Mouse (Mus musculus) forebrain, embryonic 15.5 days (tissue): ENCODE data around the gene Cmip. TPM values are rescaled to one million over a fixed set of nuclear protein-coding genes. Genes with fewer than 3 reads are reported as not detected.

Experiments used
- ATAC-seq: fragments of 200-750 bp; cut with Nextera tagmentation; replicated peaks from 2 replicates; pipeline ENCODE4 v1.8.0; 2017; ENCODE audit warnings: mild to moderate bottlenecking, moderate TSS enrichment, moderate library complexity
- H3K27ac ChIP-seq: fragments of 300-500 bp; sonication (generic); replicated peaks from 2 replicates; pipeline ENCODE4 v1.5.1; 2015; ENCODE audit warnings: mild to moderate bottlenecking, inconsistent platforms
- H3K27me3 ChIP-seq: fragments of 300-500 bp; sonication (generic); 2 replicates; pipeline ENCODE4 v1.6.1; 2015; ENCODE audit warnings: inconsistent platforms
- H3K36me3 ChIP-seq: fragments of 300-500 bp; sonication (generic); 2 replicates; pipeline ENCODE4 v1.6.1; 2015; ENCODE audit warnings: mild to moderate bottlenecking, inconsistent platforms
- H3K4me1 ChIP-seq: fragments of 300-500 bp; sonication (generic); 2 replicates; pipeline ENCODE4 v1.6.1; 2015; ENCODE audit warnings: inconsistent platforms
- H3K4me2 ChIP-seq: fragments of 300-500 bp; sonication (generic); replicated peaks from 2 replicates; pipeline ENCODE4 v1.6.1; 2015; ENCODE audit warnings: mild to moderate bottlenecking, inconsistent platforms
- H3K4me3 ChIP-seq: fragments of 300-500 bp; sonication (generic); 2 replicates; pipeline ENCODE4 v1.5.1; 2015; ENCODE audit warnings: mild to moderate bottlenecking, inconsistent platforms
- H3K9ac ChIP-seq: fragments of 300-500 bp; sonication (generic); replicated peaks from 2 replicates; pipeline ENCODE4 v1.6.1; 2015; ENCODE audit warnings: mild to moderate bottlenecking, inconsistent platforms
- H3K9me3 ChIP-seq: fragments of 300-500 bp; sonication (generic); 2 replicates; pipeline ENCODE4 v1.6.1; 2016; ENCODE audit warnings: inconsistent platforms
- WGBS: fragments of 180-500 bp; shearing (Covaris S2); methylation state at CpG from one replicate; pipeline ENCODE4 v1.1.7; 2015; ENCODE audit warnings: mixed read lengths; 5-methylcytosine and 5-hydroxymethylcytosine counted together
- polyA plus RNA-seq: library from polyadenylated mRNA; unstranded; fragments of >200 nt; fragmentation: Nextera tagmentation; extraction: Ambion mirVana; gene quantifications from 2 replicates; pipeline ENCODE4 v1.2.1, GENCODE M21; 2015

Cmip gene
- polyA plus RNA-seq, 1 experiment from 2014 or later = 83.8 TPM

DNA sequence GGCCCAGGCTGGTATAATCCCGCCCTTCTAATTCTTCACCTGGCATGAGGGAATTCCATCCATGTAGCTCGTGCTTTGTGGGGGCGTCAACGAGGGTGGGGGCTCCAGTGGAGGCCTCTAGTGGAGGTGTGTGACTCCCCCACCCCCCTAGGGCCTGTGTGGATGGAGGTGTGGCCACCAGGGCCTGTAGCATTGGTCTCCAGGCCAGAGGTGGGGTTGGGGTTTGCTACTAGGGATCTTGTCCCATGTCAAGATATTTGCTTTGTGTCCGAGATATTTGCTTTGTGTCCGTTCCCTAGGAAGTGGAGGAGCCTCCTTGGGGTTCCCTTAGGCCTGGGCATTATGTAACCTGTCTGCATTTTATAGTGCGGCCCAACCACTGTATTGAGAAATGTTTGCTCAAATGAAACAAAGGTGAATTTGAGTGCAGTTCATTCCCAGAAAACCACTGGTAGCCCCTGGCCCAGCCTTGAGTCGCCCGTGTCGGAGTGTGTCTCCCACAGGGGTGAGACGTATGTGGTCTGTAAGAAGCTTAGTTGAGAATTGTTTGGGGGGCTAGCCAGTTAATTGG, 2.7 kb downstream of the Cmip start:
- Histone ChIP-seq H3K9me3 (no peaks in the 10 kb centered on the region), H3K36me3 (no peaks in the 10 kb centered on the region), H3K9ac (peak overlapping the region; percentile 79), H3K4me2 (peak overlapping the region; percentile 90), H3K27ac (peak overlapping the region; percentile 91), H3K27me3 (no peaks in the 10 kb centered on the region), H3K4me1 (peaks cover 46% of the 10 kb centered on the region), H3K4me3 (peak overlapping the region; percentile 73)
- ATAC-seq = no peak
- WGBS = 44% methylated on average over 11 of the region's 11 CpGs

DNA sequence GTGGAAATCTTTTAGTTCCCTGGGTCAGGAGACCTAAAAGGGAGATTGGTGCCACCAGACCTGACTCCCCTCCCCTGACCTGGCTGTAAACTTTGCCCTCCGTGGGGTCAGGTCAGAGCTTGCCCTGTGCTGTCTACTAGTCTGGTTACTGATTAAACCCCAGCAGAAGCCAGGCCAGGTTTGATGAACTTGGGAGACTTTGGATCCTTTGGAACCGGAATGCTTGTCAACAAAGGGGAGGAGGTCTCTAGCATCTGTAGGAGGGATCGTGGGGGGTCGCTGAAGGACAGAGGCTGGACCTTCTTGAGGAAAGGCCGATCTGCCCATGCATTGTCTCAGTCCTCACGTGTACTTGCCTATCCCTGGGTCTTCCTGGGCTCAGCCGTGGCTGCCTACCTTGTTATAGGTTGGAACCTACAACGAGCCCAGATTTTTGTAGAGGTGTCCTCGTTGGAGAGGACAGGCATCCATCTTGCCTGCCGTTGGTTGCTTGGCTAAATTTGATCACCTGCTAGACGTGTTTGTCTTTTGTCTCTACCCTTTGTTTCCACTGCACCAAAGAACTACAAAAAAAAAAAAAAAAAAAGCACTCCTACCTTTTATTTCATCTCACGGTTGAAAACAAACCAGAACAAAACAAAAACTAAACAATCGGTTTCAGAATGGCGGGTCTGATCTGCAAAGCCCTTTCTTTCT, 3.5 kb downstream of the Cmip start:
- 10% methylated on average over 14 of the region's 14 CpGs for WGBS
- no peaks in the 10 kb centered on the region for H3K27me3 ChIP-seq

DNA sequence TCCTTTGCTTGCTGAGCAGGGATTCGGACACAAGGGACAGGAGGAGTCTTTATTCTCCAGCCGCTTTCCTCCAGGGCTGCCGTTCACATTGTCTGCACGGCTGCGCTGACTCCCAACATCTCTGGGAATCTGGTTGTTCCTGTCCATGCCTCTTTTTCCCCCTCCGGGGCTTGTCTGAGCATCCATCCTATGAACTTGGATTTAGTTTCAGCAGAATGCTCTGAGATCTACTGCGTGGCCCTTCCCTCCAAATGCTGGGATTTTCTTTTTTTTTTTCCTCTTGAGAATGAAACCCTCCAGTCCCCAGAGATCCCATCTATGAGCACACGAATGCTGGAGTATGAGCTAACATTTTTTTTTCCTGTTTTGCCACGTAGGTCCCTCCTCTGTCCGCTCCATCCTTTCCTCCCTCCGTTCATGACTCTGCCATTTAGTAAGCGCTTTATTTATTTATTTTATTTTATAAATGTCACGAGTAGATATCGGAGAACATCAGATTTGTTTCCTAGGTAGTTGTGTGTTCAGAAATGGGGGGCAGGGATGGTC, 4.1 kb downstream of the Cmip start:
- no peaks in the 10 kb centered on the region for H3K27me3 ChIP-seq
- peak overlapping the region; percentile 79 for H3K9ac ChIP-seq
- peaks cover 46% of the 10 kb centered on the region for H3K4me1 ChIP-seq
- peak overlapping the region; percentile 73 for H3K4me3 ChIP-seq
- H3K9me3 ChIP-seq = no peaks in the 10 kb centered on the region
- peak overlapping the region; percentile 91 for H3K27ac ChIP-seq
- no peak for ATAC-seq
- H3K36me3 ChIP-seq = no peaks in the 10 kb centered on the region
- 20% methylated on average over 14 of the region's 14 CpGs for WGBS
- peak overlapping the region; percentile 90 for H3K4me2 ChIP-seq

More for the DNA sequence above, 3.5 kb downstream of the Cmip start:
- H3K4me2 ChIP-seq = peak overlapping the region; percentile 90
- no peaks in the 10 kb centered on the region for H3K36me3 ChIP-seq
- peak overlapping the region; percentile 79 for H3K9ac ChIP-seq
- ATAC-seq = no peak
- H3K27ac ChIP-seq = peak overlapping the region; percentile 91
- H3K4me1 ChIP-seq = peaks cover 46% of the 10 kb centered on the region
- H3K9me3 ChIP-seq = no peaks in the 10 kb centered on the region
- peak overlapping the region; percentile 73 for H3K4me3 ChIP-seq

DNA sequence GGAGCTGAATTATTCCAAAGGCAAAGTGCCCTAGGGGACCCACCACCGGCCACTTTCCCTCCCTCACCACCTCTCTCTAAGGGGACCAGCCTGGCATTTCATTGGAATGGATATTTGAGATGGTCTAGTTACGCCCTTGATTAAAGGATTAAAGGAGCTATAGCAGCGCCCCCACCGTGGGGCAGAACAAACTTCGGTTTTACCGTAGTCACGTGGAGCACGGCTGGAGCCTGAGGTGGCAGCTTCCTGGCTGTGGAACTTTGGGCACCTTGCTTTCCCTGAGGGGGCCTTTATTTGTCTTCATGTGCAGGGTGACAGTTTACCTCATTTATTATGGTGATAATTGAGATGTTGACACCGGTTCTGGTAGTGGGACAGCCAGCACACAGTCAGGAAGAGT, 4.8 kb downstream of the Cmip start:
- peaks cover 49% of the 10 kb centered on the region for H3K4me1 ChIP-seq
- 20% methylated on average over 9 of the region's 9 CpGs for WGBS
- peak overlapping the region; percentile 79; the same call in 1 of the 2 replicates for H3K9ac ChIP-seq

DNA sequence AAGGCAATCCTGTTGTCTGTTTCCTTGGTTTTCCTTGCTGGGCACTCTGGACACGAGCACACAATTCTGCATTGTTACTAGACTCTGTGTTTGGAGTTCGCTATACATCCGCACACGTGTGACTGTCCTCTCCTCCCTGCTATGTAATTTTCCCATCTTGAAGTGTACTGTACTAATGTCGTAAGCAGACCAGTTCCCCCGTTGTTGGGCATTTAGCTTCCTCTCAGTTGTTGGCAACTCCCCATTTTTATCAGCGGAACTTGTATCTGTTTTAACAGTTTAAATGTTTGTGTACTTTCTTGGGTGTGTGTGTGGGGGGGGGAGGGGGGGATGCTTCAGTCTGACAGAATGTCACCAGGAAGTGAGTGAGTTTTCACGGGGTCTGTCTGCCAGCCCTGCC, 5.8 kb downstream of the Cmip start:
- no peaks in the 10 kb centered on the region for H3K27me3 ChIP-seq
- ATAC-seq = no peak
- no peak overlapping the region for H3K9ac ChIP-seq
- no peak overlapping the region for H3K27ac ChIP-seq
- H3K4me1 ChIP-seq = peaks cover 52% of the 10 kb centered on the region
- WGBS = 57% methylated on average over 8 of the region's 8 CpGs
- no peak overlapping the region for H3K4me2 ChIP-seq
- H3K9me3 ChIP-seq = no peaks in the 10 kb centered on the region
- H3K36me3 ChIP-seq = no peaks in the 10 kb centered on the region
- H3K4me3 ChIP-seq = no peak overlapping the region

More for the DNA sequence above, 4.8 kb downstream of the Cmip start:
- Histone ChIP-seq H3K27me3 (no peaks in the 10 kb centered on the region), H3K27ac (0 out of 2 replicates have a peak overlapping the region, but pooled peaks have one; percentile 91), H3K4me3 (peak overlapping the region; percentile 73), H3K9me3 (no peaks in the 10 kb centered on the region), H3K4me2 (peak overlapping the region; percentile 90), H3K36me3 (no peaks in the 10 kb centered on the region)
- no peak for ATAC-seq

DNA sequence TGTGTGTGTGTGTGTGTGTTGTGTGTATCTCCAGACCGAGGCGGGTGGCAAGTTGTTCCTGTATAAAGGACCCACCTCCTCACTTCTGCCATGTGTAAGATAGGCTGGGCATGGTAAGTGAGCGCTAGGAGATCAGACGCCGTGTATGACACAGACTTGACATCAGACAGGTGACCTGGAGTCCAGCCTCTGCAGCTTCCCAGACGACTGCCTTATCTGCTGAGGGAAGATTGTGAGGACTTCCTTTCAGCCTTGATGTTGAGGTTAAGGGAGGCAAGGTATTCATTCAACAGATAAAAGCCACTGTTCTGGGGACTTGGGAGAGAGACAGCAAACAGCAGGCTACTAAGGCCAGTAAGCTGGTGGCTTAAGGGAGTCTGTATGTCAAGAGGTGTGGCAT, 6.6 kb downstream of the Cmip start:
- H3K27ac ChIP-seq = no peak overlapping the region
- H3K27me3 ChIP-seq = no peaks in the 10 kb centered on the region
- no peaks in the 10 kb centered on the region for H3K36me3 ChIP-seq
- H3K4me3 ChIP-seq = no peak overlapping the region
- 59% methylated on average over 6 of the region's 6 CpGs for WGBS
- H3K9ac ChIP-seq = no peak overlapping the region
- H3K4me2 ChIP-seq = no peak overlapping the region
- ATAC-seq = no peak
- no peaks in the 10 kb centered on the region for H3K9me3 ChIP-seq
- H3K4me1 ChIP-seq = peaks cover 53% of the 10 kb centered on the region

DNA sequence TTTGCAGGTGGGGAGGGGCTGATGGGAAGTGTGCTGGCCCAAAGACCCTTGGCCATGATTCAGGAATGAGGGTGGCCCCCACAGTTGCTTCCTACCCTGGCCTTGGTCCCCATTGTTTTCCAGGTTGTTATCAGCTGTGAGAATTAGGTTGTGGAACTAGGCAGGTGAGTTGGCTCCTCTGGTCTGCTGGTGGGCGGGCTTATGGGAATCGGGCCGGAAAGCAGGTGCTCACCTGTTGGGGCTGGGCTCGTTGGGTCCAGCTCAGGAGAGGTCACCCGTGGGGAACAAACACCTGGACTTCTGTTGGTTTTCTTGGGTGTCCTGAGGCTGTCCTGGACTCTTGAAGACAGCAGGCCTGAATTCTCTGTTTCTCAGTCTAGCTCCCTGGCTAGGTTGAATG, 8.2 kb downstream of the Cmip start:
- no peak overlapping the region for H3K9ac ChIP-seq
- 92% methylated on average over 5 of the region's 5 CpGs for WGBS
- peaks cover 37% of the 10 kb centered on the region for H3K4me1 ChIP-seq
- H3K4me3 ChIP-seq = no peak overlapping the region
- no peaks in the 10 kb centered on the region for H3K27me3 ChIP-seq
- H3K9me3 ChIP-seq = no peaks in the 10 kb centered on the region
- no peak overlapping the region for H3K27ac ChIP-seq
- H3K36me3 ChIP-seq = no peaks in the 10 kb centered on the region
- ATAC-seq = no peak
- no peak overlapping the region for H3K4me2 ChIP-seq

DNA sequence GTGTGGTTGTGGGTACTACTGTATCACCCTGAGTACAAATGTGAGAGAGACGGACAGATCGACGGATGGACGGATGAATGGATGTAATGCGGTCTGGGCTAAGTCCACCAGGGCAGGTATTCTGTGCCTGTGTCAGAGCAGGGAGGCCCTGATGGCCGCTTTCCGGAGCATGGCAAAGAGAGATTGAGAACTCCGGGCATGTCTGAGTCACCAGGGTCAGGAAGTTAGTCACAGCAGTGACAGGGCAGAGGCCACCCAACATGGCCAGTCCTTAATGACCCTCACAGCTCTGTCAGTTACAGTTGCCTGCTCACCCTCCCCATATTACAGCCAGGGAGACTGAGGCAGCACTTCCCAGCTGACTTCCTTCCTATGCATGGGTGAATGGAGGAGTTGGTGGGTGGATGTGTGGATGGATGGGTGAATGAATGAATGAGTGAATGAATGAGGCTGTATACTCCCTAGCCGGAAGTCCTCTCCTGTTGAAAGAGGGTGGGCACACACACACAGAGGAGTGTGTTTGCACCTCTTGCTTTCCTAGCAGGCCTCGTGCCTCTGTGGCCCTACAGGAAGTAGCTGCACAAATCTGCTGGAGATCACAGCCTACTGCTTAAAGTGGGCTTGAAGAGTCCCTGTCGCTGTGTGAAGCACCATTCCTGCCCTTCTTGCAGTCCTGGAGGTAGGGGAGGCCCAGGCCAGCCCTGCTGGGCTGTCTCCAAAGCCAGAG, 10.7 kb downstream of the Cmip start:
- WGBS = 88% methylated on average over 11 of the region's 11 CpGs
- no peak overlapping the region for H3K9ac ChIP-seq
- no peak overlapping the region for H3K4me2 ChIP-seq
- no peaks in the 10 kb centered on the region for H3K36me3 ChIP-seq
- H3K4me3 ChIP-seq = no peak overlapping the region
- H3K27ac ChIP-seq = no peak overlapping the region
- no peaks in the 10 kb centered on the region for H3K27me3 ChIP-seq
- no peaks in the 10 kb centered on the region for H3K9me3 ChIP-seq
- ATAC-seq = no peak
- H3K4me1 ChIP-seq = peaks cover 14% of the 10 kb centered on the region

DNA sequence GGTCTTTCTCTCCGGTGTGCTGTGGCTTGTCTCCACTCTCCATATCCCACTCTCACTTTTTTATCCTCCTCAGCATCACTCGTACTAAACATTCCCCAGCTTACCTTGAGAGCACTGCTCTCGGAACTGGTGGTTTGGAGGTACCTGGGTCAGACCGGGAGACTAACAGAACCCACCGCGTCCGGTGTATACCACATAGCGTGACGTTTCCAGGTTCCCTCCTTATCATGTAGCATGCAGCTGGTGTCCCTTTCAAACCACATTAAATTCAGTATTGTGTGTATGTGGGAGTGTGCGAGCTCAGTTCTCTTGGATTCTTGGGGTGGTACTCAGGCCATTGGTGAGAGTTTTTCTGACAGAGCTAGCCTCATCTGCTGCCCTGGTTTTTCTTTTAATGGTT, 21.4 kb downstream of the Cmip start:
- peaks cover 36% of the 10 kb centered on the region for H3K4me1 ChIP-seq
- no peaks in the 10 kb centered on the region for H3K9me3 ChIP-seq
- H3K4me3 ChIP-seq = no peak overlapping the region
- H3K9ac ChIP-seq = no peak overlapping the region
- H3K27me3 ChIP-seq = no peaks in the 10 kb centered on the region
- no peaks in the 10 kb centered on the region for H3K36me3 ChIP-seq
- ATAC-seq = no peak
- WGBS = 75% methylated on average over 10 of the region's 10 CpGs
- H3K4me2 ChIP-seq = peak overlapping the region; percentile 32
- peak overlapping the region; percentile 69 for H3K27ac ChIP-seq

DNA sequence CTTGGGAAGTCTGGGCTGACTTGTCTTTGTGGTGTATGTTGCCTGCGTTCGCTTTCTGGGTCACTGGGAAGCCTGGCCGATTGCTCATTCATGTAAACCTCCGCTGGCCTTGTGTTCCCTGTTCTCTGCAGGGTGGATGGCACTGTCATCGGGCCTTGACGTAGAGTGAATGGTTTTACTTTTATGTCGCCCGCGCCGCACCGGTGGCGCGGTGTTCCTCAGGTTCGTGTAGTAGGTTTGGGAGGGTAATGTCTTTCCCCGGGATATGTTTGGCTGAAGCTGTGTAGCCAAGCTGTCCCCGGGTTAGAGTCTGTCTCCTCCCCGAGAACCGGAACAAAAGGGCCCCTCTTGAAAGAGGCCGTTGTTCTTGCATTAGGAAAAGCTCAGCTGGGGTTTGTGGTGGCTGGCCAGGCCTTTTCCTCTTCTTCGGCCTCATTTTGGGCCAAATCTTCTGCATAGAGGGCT, 21.8 kb downstream of the Cmip start:
- Histone ChIP-seq H3K27me3 (no peaks in the 10 kb centered on the region), H3K4me3 (no peak overlapping the region), H3K9ac (peak overlapping the region; percentile 13; the same call in 1 of the 2 replicates), H3K4me2 (peak overlapping the region; percentile 32), H3K4me1 (peaks cover 41% of the 10 kb centered on the region), H3K36me3 (no peaks in the 10 kb centered on the region), H3K9me3 (no peaks in the 10 kb centered on the region), H3K27ac (peak overlapping the region; percentile 69)
- ATAC-seq = 0 out of 2 replicates have a peak, but pooled peaks have one; percentile 5
- 11% methylated on average over 20 of the region's 20 CpGs for WGBS

DNA sequence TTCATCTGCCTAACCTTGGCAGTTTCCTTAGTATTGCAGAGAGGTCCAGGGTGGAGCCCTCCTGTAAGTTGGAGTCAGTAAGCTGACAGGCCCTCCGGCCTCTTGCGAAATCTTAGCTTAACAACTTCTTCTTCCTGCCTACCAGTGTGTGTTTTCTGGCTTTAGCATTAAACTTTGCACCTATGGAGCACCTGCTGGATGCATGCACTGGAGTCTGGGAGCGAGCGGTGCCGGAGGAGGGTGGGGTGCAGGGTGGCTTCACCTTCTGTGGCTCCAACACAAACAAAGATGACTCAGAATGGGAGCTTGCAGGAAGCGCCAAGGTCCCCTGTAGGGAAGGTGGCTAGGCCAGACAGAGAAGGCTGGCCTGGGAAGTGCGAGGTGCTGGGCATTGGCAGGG, 23.6 kb downstream of the Cmip start:
- Histone ChIP-seq H3K4me2 (no peak overlapping the region), H3K9me3 (no peaks in the 10 kb centered on the region), H3K9ac (no peak overlapping the region), H3K27me3 (no peaks in the 10 kb centered on the region), H3K36me3 (0 out of 2 replicates have a peak, but pooled peaks cover under 1% of the 10 kb centered on the region), H3K27ac (no peak overlapping the region), H3K4me1 (peaks cover 51% of the 10 kb centered on the region), H3K4me3 (no peak overlapping the region)
- no peak for ATAC-seq
- WGBS = 96% methylated on average over 7 of the region's 7 CpGs

DNA sequence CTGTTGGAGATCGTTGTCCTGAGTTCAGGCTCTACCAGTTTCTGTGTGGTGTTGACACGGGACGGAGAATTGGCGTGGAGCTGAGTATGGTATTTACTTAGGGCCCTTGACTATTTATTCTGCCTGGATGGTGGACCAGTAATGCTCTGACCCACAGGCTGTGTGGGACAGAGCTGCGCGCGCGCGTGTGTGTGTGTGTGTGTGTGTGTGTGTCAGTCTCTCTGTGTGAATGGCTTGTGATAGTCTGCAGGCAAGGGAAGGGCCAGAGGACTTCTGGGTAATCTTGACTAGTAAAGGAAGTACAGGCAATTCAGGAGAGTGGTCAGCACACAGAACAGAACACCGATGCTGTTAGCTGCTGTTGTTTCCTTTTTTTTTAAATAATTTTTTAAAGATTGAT, 24.8 kb downstream of the Cmip start:
- 93% methylated on average over 10 of the region's 10 CpGs for WGBS
- H3K4me3 ChIP-seq = no peak overlapping the region
- no peak overlapping the region for H3K4me2 ChIP-seq
- no peak for ATAC-seq
- H3K27ac ChIP-seq = no peak overlapping the region
- H3K36me3 ChIP-seq = peaks cover 7% of the 10 kb centered on the region
- H3K4me1 ChIP-seq = peaks cover 51% of the 10 kb centered on the region
- H3K9me3 ChIP-seq = no peaks in the 10 kb centered on the region
- no peak overlapping the region for H3K9ac ChIP-seq
- no peaks in the 10 kb centered on the region for H3K27me3 ChIP-seq
